Mouse (Mus musculus): Measurements from ENCODE around the gene Fzr1. TPM values are rescaled to one million over a fixed set of nuclear protein-coding genes. Genes with fewer than 3 reads are reported as not detected.

The Fzr1 gene
- total RNA-seq, 2 experiments from 2014 or later, result 70.1 to 72.0 TPM

DNA sequence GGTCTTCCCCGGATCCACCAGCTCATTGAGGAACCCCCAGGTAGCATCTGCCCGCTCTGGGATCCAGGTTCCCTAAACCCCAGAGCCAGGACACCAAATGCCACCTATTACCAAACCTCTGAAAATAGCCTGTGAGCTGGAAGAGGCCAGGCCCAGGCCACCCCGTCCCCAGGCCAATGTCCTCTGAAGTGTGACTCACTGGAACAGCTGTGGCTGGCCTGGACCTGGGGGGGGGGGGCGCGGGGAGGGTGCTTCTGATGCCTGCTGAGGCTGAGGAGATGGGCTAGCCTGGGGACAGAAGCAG lies 43.4 kb upstream of the Fzr1 start:
- H3K4me3 ChIP-seq, result no peak overlapping the region
- no peak for TF ChIP-seq CTCF (conservative IDR thresholded peaks at IDR 0.05)
- no peak overlapping the region for H3K27ac ChIP-seq
- no peak for DNase-seq (ENCODE audit: low spot score in 2 of 2)

DNA sequence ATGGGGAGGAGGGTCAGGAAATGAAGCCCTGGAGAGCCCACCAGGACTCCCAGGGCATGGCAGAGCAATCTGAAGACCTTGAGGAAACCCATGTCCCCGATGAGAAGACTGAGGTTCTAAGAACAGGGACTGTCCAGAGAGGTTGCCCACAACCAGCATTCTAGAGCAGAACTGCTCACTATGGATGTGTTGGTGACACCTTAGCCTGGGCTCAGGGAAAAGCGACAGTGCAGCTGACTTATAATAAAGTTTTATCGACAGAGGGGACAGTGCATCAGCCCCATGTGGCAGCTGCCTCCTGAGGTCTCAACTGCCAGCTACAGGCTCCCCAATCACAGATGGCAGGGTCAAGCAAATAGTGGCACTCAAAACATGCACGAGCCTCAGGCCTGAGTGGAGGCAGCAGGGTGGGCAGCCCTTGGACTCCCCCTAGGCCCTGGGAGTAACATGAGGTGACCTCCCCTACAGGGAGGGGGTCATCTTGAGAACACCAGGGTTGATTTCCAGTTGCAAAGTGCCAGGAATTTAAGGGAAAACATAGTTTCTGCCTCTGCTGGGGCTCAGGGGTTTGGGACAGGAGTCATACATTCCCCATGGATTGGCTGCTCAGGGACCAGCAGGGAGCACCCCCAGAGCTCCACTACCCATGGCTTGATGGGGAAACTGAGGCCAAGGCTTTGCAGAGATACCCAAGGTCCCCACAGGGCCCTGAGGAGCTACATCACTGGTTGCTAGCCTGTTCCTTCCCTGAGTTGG lies 42.9 kb upstream of the Fzr1 start:
- no peak for DNase-seq (ENCODE audit: low spot score in 2 of 2)
- H3K27ac ChIP-seq, result no peak overlapping the region
- no peak for TF ChIP-seq CTCF (conservative IDR thresholded peaks at IDR 0.05)
- no peak overlapping the region for H3K4me3 ChIP-seq

DNA sequence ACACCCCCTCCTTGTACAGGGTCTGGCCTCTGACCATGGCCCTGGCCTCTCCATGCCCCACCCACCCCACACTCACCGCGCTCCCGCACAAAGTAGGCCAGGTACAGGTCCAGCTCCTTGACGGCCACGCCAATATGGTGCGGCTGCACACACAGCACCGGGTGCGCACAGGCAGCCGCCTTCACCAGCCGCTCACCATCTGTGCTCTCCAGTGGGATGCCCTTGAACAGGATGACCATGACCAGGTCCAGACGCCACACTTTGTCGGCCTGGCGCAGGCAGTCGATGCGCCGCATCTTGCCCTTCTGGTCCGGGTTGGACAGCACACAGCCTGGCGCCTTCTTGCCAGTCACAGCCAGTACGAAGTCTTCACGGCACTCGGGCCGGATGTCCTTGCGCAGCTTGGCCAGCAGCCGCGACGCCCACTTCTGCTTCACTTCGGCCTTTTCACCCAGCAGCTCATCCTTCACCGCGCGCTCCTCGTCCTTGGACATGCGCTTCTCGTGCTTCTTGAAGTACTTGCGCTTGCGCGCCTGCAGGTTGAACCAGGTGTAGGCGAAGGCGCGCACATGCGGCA lies 42.0 kb upstream of the Fzr1 start:
- DNase-seq (ENCODE audit: low spot score in 2 of 2), result peak in 1 of 2 experiments; percentile 12
- no peak overlapping the region for H3K27ac ChIP-seq
- TF ChIP-seq CTCF (conservative IDR thresholded peaks at IDR 0.05), result no peak

DNA sequence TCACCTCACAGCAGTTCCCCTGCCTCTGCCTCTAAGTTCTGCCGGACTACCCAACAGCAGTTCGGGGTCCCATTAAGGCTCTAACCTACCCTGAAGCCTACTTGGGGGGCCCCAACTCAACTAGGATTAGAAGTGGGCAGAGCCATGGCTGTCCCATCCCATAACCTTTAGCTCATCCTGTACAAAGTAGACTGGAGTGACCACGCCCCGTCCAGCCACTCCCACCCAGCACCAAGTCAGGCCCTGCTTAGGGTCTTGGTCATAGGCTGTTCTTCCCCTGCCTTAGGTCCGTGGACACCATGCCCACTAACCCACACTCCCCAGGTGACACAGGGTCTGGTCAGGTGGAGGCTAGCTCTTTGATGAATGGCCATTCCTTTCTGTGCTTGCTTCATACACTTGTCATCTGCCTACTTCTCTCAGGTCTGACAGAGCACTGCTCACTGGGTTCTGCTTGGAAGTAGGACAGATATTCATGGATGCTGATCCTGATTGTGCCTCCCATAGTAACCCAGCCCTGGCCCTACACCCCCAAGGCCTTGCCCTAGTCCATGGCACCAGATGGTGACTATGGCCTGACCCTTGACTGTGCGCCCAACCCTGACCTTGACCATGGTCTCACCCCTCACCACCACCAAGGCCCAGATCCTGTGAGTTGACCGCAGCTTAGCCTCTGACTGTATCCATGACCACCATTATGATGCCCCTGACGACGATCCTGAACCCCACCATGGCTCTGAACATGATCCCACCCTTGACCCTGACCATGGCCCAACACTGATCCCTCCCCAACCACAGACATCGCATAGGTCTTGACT lies 41.0 kb upstream of the Fzr1 start:
- no peak for DNase-seq (ENCODE audit: low spot score in 2 of 2)
- Histone ChIP-seq H3K27ac (peak overlapping the region; percentile 36; the same call in 1 of the 2 replicates), H3K4me3 (no peak overlapping the region)
- no peak for TF ChIP-seq CTCF (conservative IDR thresholded peaks at IDR 0.05)

More for the DNA sequence above, 42.0 kb upstream of the Fzr1 start:
- no peak overlapping the region for H3K4me3 ChIP-seq

DNA sequence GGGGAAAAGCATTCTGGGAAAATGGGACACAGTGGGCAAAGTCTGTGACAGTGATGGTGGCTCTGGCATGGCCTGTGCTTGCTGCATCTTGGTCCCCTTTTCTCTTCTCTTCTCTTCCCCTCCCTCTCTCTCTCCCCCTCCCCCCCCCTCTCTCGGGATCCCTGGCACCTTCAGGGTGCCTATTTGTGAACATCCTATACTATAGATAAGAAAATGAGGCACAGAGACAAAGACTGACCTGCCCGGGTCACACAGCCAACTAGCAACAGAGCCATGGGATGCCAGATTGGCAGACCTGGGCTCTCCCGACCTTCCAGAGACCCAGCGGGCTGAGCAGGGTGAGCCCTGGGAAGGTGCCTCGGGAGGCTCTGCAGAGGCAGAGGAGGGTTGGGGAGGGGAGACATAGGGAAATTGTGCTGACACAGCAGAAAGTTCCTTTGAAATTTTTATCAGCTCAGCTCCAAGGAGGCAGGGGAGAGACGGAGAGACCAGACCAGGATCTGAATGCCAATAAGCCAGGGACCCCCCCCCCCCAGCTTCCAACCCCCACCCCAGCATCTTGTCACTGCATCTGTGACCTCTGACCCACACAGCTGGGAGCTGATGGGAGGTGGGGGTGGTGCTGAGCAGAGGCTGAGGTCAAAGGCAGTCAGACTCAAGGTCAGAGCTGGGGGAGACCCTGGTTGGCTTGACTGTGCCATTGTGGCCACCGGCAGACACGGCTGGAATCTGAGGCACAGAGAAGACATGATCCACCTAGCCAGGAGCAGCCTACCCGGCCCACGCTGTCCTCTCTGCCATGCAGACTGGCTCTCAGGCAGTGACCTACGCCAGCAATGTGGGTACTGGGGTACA lies 40.1 kb upstream of the Fzr1 start:
- no peak for TF ChIP-seq CTCF (conservative IDR thresholded peaks at IDR 0.05)
- Histone ChIP-seq H3K4me3 (no peak overlapping the region), H3K27ac (peak overlapping the region; percentile 96; the same call in 1 of the 2 replicates)
- DNase-seq (ENCODE audit: low spot score in 2 of 2), result no peak

DNA sequence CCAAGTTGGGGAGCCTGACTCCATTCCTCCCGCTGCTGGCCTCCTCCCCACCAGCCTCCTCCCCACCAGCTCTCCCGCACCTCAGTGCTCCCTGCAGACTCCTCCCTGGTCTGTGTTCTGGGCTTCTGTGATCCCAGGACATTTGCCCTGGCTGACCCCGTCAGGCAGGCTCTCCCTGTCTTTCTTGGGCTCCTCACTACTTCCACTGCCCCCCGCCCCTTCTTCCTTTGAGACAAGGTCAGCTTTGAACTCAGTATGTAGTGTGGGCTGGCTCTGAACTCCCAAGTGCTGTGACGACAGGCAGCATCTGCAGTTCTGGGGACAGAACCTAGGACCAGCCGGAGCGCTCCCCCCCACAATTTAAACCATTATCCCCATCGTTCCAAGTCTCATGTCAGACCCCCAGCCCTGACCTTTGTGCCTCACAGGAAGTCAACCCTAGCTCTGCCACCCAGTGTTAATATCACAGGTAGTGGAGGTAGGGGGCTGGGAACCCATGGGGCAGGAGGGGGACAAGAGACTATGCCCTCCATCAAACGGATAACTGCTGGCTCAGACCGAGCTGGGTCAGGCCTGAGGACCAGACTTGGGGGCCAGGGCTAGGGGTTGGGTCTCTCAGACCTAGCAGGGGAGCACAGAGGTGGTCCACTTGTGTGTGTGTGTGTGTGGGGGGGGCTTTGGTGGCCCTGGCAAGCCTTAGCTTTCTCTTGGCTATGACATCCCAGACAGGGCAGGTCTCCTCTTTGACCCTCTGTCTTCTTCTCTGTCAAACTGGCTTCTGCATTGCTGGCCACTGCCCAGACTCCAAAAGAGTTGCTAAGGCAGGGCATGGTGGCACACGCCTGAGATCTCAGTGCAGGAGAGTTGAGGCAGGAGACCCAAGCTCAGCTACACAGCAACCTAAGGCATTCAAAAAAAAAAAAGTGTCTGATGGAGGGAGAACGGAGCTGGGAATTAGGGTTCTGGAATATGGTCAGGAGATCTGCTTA lies 39.2 kb upstream of the Fzr1 start:
- TF ChIP-seq CTCF (conservative IDR thresholded peaks at IDR 0.05), result no peak
- peak overlapping the region; percentile 33 for H3K4me3 ChIP-seq
- no peak for DNase-seq (ENCODE audit: low spot score in 2 of 2)
- H3K27ac ChIP-seq, result peak overlapping the region; percentile 96

DNA sequence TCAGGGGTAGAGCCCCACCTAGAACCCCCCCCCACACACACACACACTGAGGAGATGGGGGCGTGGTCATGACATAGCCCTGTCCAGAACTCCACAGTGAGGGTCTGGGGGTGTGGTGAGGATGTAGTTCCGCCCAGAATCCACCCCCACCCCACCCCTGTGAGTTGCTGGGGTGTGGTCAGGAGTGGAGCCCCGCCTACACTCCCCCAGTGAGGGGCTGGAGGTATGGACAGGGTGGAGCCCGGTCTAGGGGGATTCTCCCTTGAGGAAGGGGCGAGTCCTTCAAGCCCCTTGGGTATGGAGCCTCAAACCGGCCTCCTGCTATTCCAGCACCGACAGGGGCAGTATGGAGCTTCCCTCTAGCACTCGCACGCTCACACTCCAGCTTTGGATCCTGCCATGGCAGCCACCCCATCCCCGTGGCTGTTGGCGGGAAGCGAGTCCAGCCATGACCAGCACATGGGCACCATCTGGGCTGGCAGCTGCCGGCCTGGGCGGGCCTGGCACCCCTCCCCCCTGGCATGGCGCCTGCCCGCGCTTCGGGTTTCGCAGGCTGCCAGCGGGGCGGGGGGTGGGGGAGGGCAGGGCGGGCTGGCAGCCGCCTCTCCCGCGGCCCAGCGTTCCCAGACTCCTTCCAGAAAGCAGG lies 38.4 kb upstream of the Fzr1 start:
- TF ChIP-seq CTCF (conservative IDR thresholded peaks at IDR 0.05), result peak; percentile 82
- H3K4me3 ChIP-seq, result peak overlapping the region; percentile 33
- DNase-seq (ENCODE audit: low spot score in 2 of 2), result peak; percentile 86 to 89
- peak overlapping the region; percentile 96 for H3K27ac ChIP-seq

DNA sequence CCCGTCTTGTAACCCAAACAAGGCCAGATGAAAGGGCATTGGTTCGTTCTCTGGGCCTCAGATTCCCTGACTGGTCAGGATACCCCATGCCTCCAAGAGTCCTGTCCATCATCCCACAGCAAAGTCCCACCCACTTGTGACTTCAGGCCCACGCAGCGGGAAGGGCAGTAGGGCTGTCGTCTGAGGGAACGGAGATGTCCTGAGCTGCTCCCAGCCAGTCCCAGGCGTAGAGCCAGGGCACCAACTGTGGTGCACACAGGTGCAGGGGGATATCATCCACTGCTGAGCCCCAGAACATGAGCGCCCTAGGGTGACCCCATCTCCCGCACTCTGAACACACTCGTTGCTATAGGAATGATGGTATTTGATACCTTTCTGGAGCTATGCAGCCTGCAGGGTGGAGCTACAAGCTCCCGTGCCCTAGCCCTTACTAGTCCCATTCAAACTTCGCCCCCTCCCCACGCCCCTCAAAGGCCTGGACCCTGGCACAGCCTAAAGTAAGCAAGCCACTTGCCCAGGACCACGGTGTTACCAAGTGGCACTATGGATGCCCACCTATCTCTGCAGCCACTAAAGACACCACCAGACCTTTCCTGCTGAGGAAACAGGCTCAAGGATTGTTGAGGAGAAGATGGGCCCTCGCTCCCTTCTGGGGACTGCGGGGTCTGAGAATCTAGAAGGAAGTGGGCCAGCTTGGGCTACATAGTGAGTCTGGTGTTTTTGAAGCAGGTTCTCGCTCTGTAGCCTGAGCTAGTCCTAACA lies 37.4 kb upstream of the Fzr1 start:
- no peak overlapping the region for H3K4me3 ChIP-seq
- H3K27ac ChIP-seq, result peak overlapping the region; percentile 96
- DNase-seq (ENCODE audit: low spot score in 2 of 2), result no peak
- no peak for TF ChIP-seq CTCF (conservative IDR thresholded peaks at IDR 0.05)

DNA sequence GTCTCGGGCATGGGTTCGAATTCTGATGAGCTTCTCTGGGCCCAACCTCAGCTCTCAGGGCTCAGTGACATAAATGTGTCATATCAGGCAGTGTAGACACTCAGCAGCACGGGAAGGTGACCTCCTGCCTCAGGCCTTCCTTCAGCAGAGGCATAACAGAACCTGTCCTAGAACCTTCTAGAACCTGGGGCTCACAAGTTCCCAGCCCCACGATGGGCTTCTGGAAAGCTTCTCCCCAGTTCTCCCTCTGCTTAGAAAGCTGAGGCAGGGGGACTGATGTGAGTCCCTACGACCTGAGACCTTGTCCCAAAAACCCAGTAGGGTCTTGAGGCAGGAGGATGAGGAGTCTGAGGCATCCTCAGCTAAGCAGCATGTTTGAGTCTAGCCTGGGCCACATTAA lies 36.8 kb upstream of the Fzr1 start:
- no peak for TF ChIP-seq CTCF (conservative IDR thresholded peaks at IDR 0.05)
- Histone ChIP-seq H3K4me3 (no peak overlapping the region), H3K27ac (peak overlapping the region; percentile 96)
- no peak for DNase-seq (ENCODE audit: low spot score in 2 of 2)

DNA sequence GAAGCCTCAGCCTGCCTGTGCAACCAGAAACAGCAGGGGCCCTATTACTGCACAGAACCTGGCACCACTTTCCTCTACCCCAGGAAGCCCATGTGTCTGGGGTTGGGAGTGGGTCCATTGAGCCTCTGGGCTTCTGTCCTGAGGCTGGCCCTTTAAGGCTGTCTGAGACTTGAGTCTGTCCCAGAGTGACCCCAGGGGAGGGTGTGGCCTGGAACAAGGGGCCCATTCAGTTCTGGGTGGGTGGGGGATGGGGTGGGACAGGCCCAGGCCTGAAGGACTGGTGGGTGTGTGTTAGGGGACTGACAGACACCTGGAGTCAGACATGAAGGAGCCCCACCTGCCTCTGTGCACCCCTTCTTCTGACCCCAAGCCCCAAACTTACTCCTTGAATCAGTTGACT lies 36.4 kb upstream of the Fzr1 start:
- DNase-seq (ENCODE audit: low spot score in 2 of 2), result no peak
- Histone ChIP-seq H3K4me3 (peak overlapping the region; percentile 38; the same call in 1 of the 2 replicates), H3K27ac (peak overlapping the region; percentile 96)
- no peak for TF ChIP-seq CTCF (conservative IDR thresholded peaks at IDR 0.05)

Data from layer of hippocampus, adult 2 months (tissue).